Mouse (Mus musculus) heart, postnatal 0 days (tissue): ENCODE measurements around the gene Mpdu1. TPM values are rescaled to one million over a fixed set of nuclear protein-coding genes. Genes with fewer than 3 reads are reported as not detected.
"Not testable (repeated sequence)": the region's sequence is repeated elsewhere in the genome, so short reads cannot be mapped to it uniquely, and the experiment has no call there.

Source experiments
- ATAC-seq: fragments of 200-750 bp; cut with Nextera tagmentation; 2 replicates; pipeline ENCODE4 v1.8.0; 2017; ENCODE audit warnings: low read depth, moderate number of reproducible peaks, moderate library complexity; ENCODE audit not compliant: insufficient read depth
- DNase-seq: peaks from one replicate; pipeline ENCODE4 v3.0.0-alpha.2; 2016; ENCODE audit warnings: low spot score
- H3K27ac ChIP-seq: fragments of 300-500 bp; sonication (generic); 2 replicates; pipeline ENCODE4 v1.5.1; 2014; ENCODE audit warnings: low read depth, mild to moderate bottlenecking
- H3K27me3 ChIP-seq: fragments of 300-500 bp; sonication (generic); 2 replicates; pipeline ENCODE4 v1.6.1; 2014; ENCODE audit warnings: low read length, mixed read lengths; ENCODE audit not compliant: control insufficient read depth, insufficient read depth
- H3K36me3 ChIP-seq: fragments of 300-500 bp; sonication (generic); replicated peaks from 2 replicates; pipeline ENCODE4 v1.6.1; 2014; ENCODE audit warnings: low read length, mixed read lengths; ENCODE audit not compliant: control insufficient read depth, insufficient read depth
- H3K4me1 ChIP-seq: fragments of 300-500 bp; sonication (generic); 2 replicates; pipeline ENCODE4 v1.6.1; 2014; ENCODE audit warnings: antibody characterized with exemption; ENCODE audit not compliant: control insufficient read depth, insufficient read depth
- H3K4me2 ChIP-seq: fragments of 300-500 bp; sonication (generic); 2 replicates; pipeline ENCODE4 v1.6.1; 2014; ENCODE audit warnings: low read depth, mild to moderate bottlenecking, low read length, moderate library complexity
- H3K4me3 ChIP-seq: fragments of 300-500 bp; sonication (generic); 2 replicates; pipeline ENCODE4 v1.5.1; 2014; ENCODE audit warnings: low read depth, low read length
- H3K9ac ChIP-seq: fragments of 300-500 bp; sonication (generic); replicated peaks from 2 replicates; pipeline ENCODE4 v1.6.1; 2014; ENCODE audit warnings: low read depth, low read length, mixed read lengths
- H3K9me3 ChIP-seq: fragments of 300-500 bp; sonication (generic); replicated peaks from 2 replicates; pipeline ENCODE4 v1.6.1; 2016; ENCODE audit warnings: low read length; ENCODE audit not compliant: control insufficient read depth
- CTCF ChIP-seq: IDR thresholded peaks from 2 replicates; pipeline ENCODE4 v1.5.1; 2016; ENCODE audit warnings: antibody characterized with exemption, control low read depth, low read depth
- EP300 ChIP-seq: IDR thresholded peaks from 2 replicates; pipeline ENCODE4 v1.6.1; 2016; ENCODE audit warnings: antibody characterized with exemption, low read depth
- WGBS: fragments of 180-500 bp; shearing (Covaris S2); extraction: QIAGEN DNeasy Blood & Tissue Kit; methylation state at CpG from one replicate; pipeline ENCODE4 v1.1.7; 2014; 5-methylcytosine and 5-hydroxymethylcytosine counted together
- polyA plus RNA-seq: library from polyadenylated mRNA; unstranded; fragments of >200 nt; fragmentation: Nextera tagmentation; extraction: Ambion mirVana; gene quantifications from 2 replicates; pipeline ENCODE4 v1.2.1, GENCODE M21; 2015
- total RNA-seq: library from RNA; depleted of rRNA; stranded (reverse); fragments of >200 nt; gene quantifications from 2 replicates; pipeline ENCODE4 v1.2.3, GENCODE M21; 2014; ENCODE audit warnings: low replicate concordance

The Mpdu1 gene
- total and polyA plus RNA-seq, 2 experiments from 2014 or later: 30.0 to 123 TPM

- Histone ChIP-seq H3K36me3 (no peaks in the 10 kb centered on the region), H3K4me2 (no peak overlapping the region), H3K9me3 (no peaks in the 10 kb centered on the region), H3K4me3 (no peak overlapping the region), H3K9ac (no peak overlapping the region), H3K27me3 (no peaks in the 10 kb centered on the region), H3K27ac (no peak overlapping the region), H3K4me1 (peaks cover 10% of the 10 kb centered on the region)
- WGBS: 60% methylated on average over 1 of the region's 1 CpGs
- DNase-seq (no peak), ATAC-seq (no peak)
- TF ChIP-seq EP300 (no peak), CTCF (peak; percentile 47)
Measured at GRCm38 (mm10) chr11:69629802-69630201, 32.6 kb downstream of the Mpdu1 start.

GRCm38 (mm10) chr11:69628286-69628685 is 34.2 kb downstream of the Mpdu1 start:
- DNase-seq (peak; percentile 48), ATAC-seq (no peak)
- TF ChIP-seq EP300 (no peak), CTCF (peak; percentile 91)
- Histone ChIP-seq H3K27me3 (no peaks in the 10 kb centered on the region), H3K4me2 (no peak overlapping the region), H3K9me3 (no peaks in the 10 kb centered on the region), H3K4me1 (no peaks in the 10 kb centered on the region), H3K9ac (no peak overlapping the region), H3K27ac (no peak overlapping the region), H3K36me3 (no peaks in the 10 kb centered on the region), H3K4me3 (no peak overlapping the region)
- 34% methylated on average over 6 of the region's 6 CpGs for WGBS

- not testable (repeated sequence) for H3K9ac ChIP-seq, H3K4me2 ChIP-seq, H3K27me3 ChIP-seq, H3K9me3 ChIP-seq, H3K27ac ChIP-seq, H3K36me3 ChIP-seq, DNase-seq, H3K4me3 ChIP-seq, ATAC-seq
- 87% methylated on average over 2 of the region's 2 CpGs for WGBS
- peaks cover 11% of the 10 kb centered on the region for H3K4me1 ChIP-seq
Measured at GRCm38 (mm10) chr11:69624339-69624738, 38.1 kb downstream of the Mpdu1 start.

GRCm38 (mm10) chr11:69623006-69623405 is 39.4 kb downstream of the Mpdu1 start:
- no peak overlapping the region for H3K4me2 ChIP-seq
- ATAC-seq (no peak), DNase-seq (no peak)
- no peak overlapping the region for H3K27ac ChIP-seq
- no peak for TF ChIP-seq EP300
- no peak for TF ChIP-seq CTCF
- H3K9ac ChIP-seq: no peak overlapping the region
- H3K9me3 ChIP-seq: no peaks in the 10 kb centered on the region
- H3K36me3 ChIP-seq: no peaks in the 10 kb centered on the region
- H3K4me3 ChIP-seq: no peak overlapping the region
- no peaks in the 10 kb centered on the region for H3K27me3 ChIP-seq
- WGBS: 69% methylated on average over 4 of the region's 4 CpGs
- H3K4me1 ChIP-seq: peaks cover 11% of the 10 kb centered on the region

GRCm38 (mm10) chr11:69622406-69622805 is 40.0 kb downstream of the Mpdu1 start:
- Histone ChIP-seq H3K27me3 (no peaks in the 10 kb centered on the region), H3K9ac (peak overlapping the region; percentile 76), H3K4me3 (peak overlapping the region; percentile 71), H3K27ac (peak overlapping the region; percentile 58; the same call in 1 of the 2 replicates), H3K9me3 (no peaks in the 10 kb centered on the region), H3K4me1 (peaks cover 11% of the 10 kb centered on the region), H3K36me3 (no peaks in the 10 kb centered on the region), H3K4me2 (peak overlapping the region; percentile 80)
- 38% methylated on average over 6 of the region's 6 CpGs for WGBS
- ATAC-seq (no peak), DNase-seq (no peak)
- TF ChIP-seq CTCF (no peak), EP300 (no peak)

GRCm38 (mm10) chr11:69621571-69622268 is 40.7 kb downstream of the Mpdu1 start, which contains the start of gene Sat2:
Gene Sat2 (plus strand): TSS chr11:69622024.
- TF ChIP-seq EP300 (no peak), CTCF (no peak)
- WGBS: under 1% methylated on average over 20 of the region's 20 CpGs
- peak within 1 kb of the TSS; percentile 80 for H3K4me2 ChIP-seq
- H3K27me3 ChIP-seq: no peaks in the 10 kb centered on the region
- peak within 1 kb of the TSS; percentile 58 for H3K27ac ChIP-seq
- H3K36me3 ChIP-seq: no peaks in the 10 kb centered on the region
- H3K4me1 ChIP-seq: peaks cover 11% of the 10 kb centered on the region
- peak within 1 kb of the TSS; percentile 76 for H3K9ac ChIP-seq
- ATAC-seq (peak; percentile 85), DNase-seq (peak; percentile 74)
- H3K9me3 ChIP-seq: no peaks in the 10 kb centered on the region
- H3K4me3 ChIP-seq: peak within 1 kb of the TSS; percentile 71
